Mouse (Mus musculus) limb, embryonic 13.5 days (tissue): ENCODE measurements at regions not wholly inside any gene's neighbourhood (a gene's known extent, or its start where the extent isn't known, plus 50 kb on each side); places are given as distances from the start of the nearest gene placed in this dataset.

Source experiments
- ATAC-seq: fragments of 200-750 bp; cut with Nextera tagmentation; 2 replicates; pipeline ENCODE4 v1.8.0; 2017; ENCODE audit warnings: low read depth, moderate number of reproducible peaks, moderate TSS enrichment; ENCODE audit not compliant: low FRiP score
- H3K27ac ChIP-seq: fragments of 300-500 bp; sonication (generic); 2 replicates; pipeline ENCODE4 v1.5.1; 2015; ENCODE audit warnings: inconsistent platforms, mild to moderate bottlenecking, moderate library complexity
- H3K27me3 ChIP-seq: fragments of 300-500 bp; sonication (generic); 2 replicates; pipeline ENCODE4 v1.6.1; 2015; ENCODE audit warnings: mild to moderate bottlenecking, inconsistent platforms
- H3K36me3 ChIP-seq: fragments of 300-500 bp; sonication (generic); 2 replicates; pipeline ENCODE4 v1.6.1; 2015; ENCODE audit warnings: inconsistent platforms, mild to moderate bottlenecking, moderate library complexity
- H3K4me1 ChIP-seq: fragments of 300-500 bp; sonication (generic); 2 replicates; pipeline ENCODE4 v1.6.1; 2015; ENCODE audit warnings: inconsistent platforms
- H3K4me2 ChIP-seq: fragments of 300-500 bp; sonication (generic); replicated peaks from 2 replicates; pipeline ENCODE4 v1.6.1; 2015; ENCODE audit warnings: inconsistent platforms, mild to moderate bottlenecking, moderate library complexity
- H3K4me3 ChIP-seq: fragments of 300-500 bp; sonication (generic); 2 replicates; pipeline ENCODE4 v1.5.1; 2015; ENCODE audit warnings: moderate library complexity, mild to moderate bottlenecking, inconsistent platforms
- H3K9ac ChIP-seq: fragments of 300-500 bp; sonication (generic); 2 replicates; pipeline ENCODE4 v1.6.1; 2015; ENCODE audit warnings: mild to moderate bottlenecking, inconsistent platforms
- H3K9me3 ChIP-seq: fragments of 300-500 bp; sonication (generic); 2 replicates; pipeline ENCODE4 v1.6.1; 2016; ENCODE audit warnings: inconsistent platforms
- WGBS: fragments of 180-500 bp; shearing (Covaris S2); methylation state at CpG from one replicate; pipeline ENCODE4 v1.1.7; 2015; 5-methylcytosine and 5-hydroxymethylcytosine counted together

- H3K4me2 ChIP-seq = no peak overlapping the region
- H3K9me3 ChIP-seq = 0 out of 2 replicates have a peak, but pooled peaks cover 7% of the 10 kb centered on the region
- WGBS = 81% methylated on average over 1 of the region's 1 CpGs
- no peak overlapping the region for H3K4me3 ChIP-seq
- H3K36me3 ChIP-seq = no peaks in the 10 kb centered on the region
- no peak overlapping the region for H3K9ac ChIP-seq
- no peaks in the 10 kb centered on the region for H3K4me1 ChIP-seq
- no peak for ATAC-seq
- no peaks in the 10 kb centered on the region for H3K27me3 ChIP-seq
- no peak overlapping the region for H3K27ac ChIP-seq
Measured at GRCm38 (mm10) chr8:67377061-67377460, 146.6 kb upstream of the Nat3 start.

GRCm38 (mm10) chr8:67405947-67406346, 117.7 kb upstream of the Nat3 start:
- H3K36me3 ChIP-seq = no peaks in the 10 kb centered on the region
- no peak overlapping the region for H3K4me3 ChIP-seq
- no peaks in the 10 kb centered on the region for H3K4me1 ChIP-seq
- H3K27ac ChIP-seq = no peak overlapping the region
- no peak overlapping the region for H3K4me2 ChIP-seq
- WGBS = 40% methylated on average over 10 of the region's 10 CpGs
- no peaks in the 10 kb centered on the region for H3K27me3 ChIP-seq
- no peaks in the 10 kb centered on the region for H3K9me3 ChIP-seq
- ATAC-seq = peak; percentile 79; the same call in 1 of the 2 replicates
- no peak overlapping the region for H3K9ac ChIP-seq

GRCm38 (mm10) chr8:67414826-67415225, 108.8 kb upstream of the Nat3 start:
- H3K27ac ChIP-seq = no peak overlapping the region
- H3K36me3 ChIP-seq = no peaks in the 10 kb centered on the region
- H3K27me3 ChIP-seq = no peaks in the 10 kb centered on the region
- no peaks in the 10 kb centered on the region for H3K4me1 ChIP-seq
- ATAC-seq = no peak
- H3K9me3 ChIP-seq = no peaks in the 10 kb centered on the region
- H3K4me2 ChIP-seq = no peak overlapping the region
- no peak overlapping the region for H3K9ac ChIP-seq
- H3K4me3 ChIP-seq = no peak overlapping the region

DNA sequence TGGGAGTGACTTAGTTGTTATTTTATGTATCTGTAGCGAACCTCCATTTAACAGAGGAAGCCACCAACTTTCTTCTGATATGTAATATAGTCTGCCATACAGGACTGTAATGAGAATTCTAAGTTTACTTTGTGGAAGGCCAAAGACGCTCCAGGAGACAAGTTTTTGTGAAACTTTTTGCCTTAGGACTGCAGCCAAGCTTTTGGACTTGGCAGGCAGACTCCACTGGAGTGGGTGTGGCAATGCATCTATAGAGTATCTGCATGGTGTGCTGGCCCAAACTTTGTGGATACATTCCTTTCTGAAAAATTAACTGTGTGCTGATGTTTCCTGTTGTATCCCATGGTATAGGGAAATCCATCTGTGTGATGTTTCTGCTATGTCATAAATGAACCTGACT, 101.1 kb upstream of the Nat3 start:
- no peaks in the 10 kb centered on the region for H3K27me3 ChIP-seq
- no peaks in the 10 kb centered on the region for H3K36me3 ChIP-seq
- ATAC-seq = no peak
- no peak overlapping the region for H3K4me3 ChIP-seq
- 83% methylated on average over 2 of the region's 2 CpGs for WGBS
- no peaks in the 10 kb centered on the region for H3K4me1 ChIP-seq
- no peak overlapping the region for H3K9ac ChIP-seq
- H3K4me2 ChIP-seq = no peak overlapping the region
- H3K9me3 ChIP-seq = no peaks in the 10 kb centered on the region
- no peak overlapping the region for H3K27ac ChIP-seq
